8 mouse cellular contexts compared by ENCODE assay signal in genomic region chr2:5844873-5845631, GRCm38 (mm10). TPM values are rescaled to one million over a fixed set of nuclear protein-coding genes. Genes with fewer than 3 reads are reported as not detected.
DNase-seq lines count a peak whose midpoint lies in the region; ATAC-seq and TF ChIP-seq lines count a peak whose summit lies in the region.

Gene Nudt5 (plus strand): TSS chr2:5845019.
Gene Cdc123 (minus strand): TSS chr2:5845164.

- H3K27ac ChIP-seq in heart, embryonic 12.5 days (ENCODE audit: poor library complexity, severe bottlenecking): peak within 1 kb of the TSS; percentile 74
- peak within 1 kb of the TSS; percentile 93 for H3K27ac ChIP-seq in kidney, postnatal 0 days
- peak within 1 kb of the TSS; percentile 70 for H3K27ac ChIP-seq in liver, embryonic 11.5 days (ENCODE audit: low read depth, low read length)
- peak within 1 kb of the TSS; percentile 86 for H3K27ac ChIP-seq in stomach, embryonic 14.5 days (ENCODE audit: low read length)

- peak within 1 kb of the TSS; percentile 67 for H3K4me2 ChIP-seq in heart, embryonic 12.5 days
- peak within 1 kb of the TSS; percentile 57 for H3K4me2 ChIP-seq in kidney, postnatal 0 days (ENCODE audit: low read length)
- H3K4me2 ChIP-seq in liver, embryonic 11.5 days: peak within 1 kb of the TSS; percentile 82
- peak within 1 kb of the TSS; percentile 62 for H3K4me2 ChIP-seq in stomach, embryonic 14.5 days (replicated peaks; ENCODE audit: low read depth, low read length)

- WGBS in heart, embryonic 12.5 days: under 1% methylated on average over 53 of the region's 53 CpGs
- under 1% methylated on average over 53 of the region's 53 CpGs for WGBS in kidney, postnatal 0 days
- WGBS in liver, embryonic 11.5 days: under 1% methylated on average over 53 of the region's 53 CpGs
- under 1% methylated on average over 53 of the region's 53 CpGs for WGBS in stomach, embryonic 14.5 days

- H3K4me3 ChIP-seq in heart, embryonic 12.5 days: peak within 1 kb of the TSS; percentile 82
- peak within 1 kb of the TSS; percentile 70 for H3K4me3 ChIP-seq in kidney, postnatal 0 days (replicated peaks; ENCODE audit: low read depth, low read length)
- peak within 1 kb of the TSS; percentile 72 for H3K4me3 ChIP-seq in liver, embryonic 11.5 days (ENCODE audit: low read depth, low read length)
- H3K4me3 ChIP-seq in stomach, embryonic 14.5 days (ENCODE audit: low read depth, low read length): peak within 1 kb of the TSS; percentile 78

- no peaks in the 10 kb centered on the region for H3K9me3 ChIP-seq in heart, embryonic 12.5 days (replicated peaks)
- no peaks in the 10 kb centered on the region for H3K9me3 ChIP-seq in kidney, postnatal 0 days (replicated peaks; ENCODE audit: low read length)
- H3K9me3 ChIP-seq in liver, embryonic 11.5 days (ENCODE audit: control insufficient read depth, low read length): no peaks in the 10 kb centered on the region
- H3K9me3 ChIP-seq in stomach, embryonic 14.5 days (ENCODE audit: control insufficient read depth, low read depth, low read length): no peaks in the 10 kb centered on the region

- H3K4me1 ChIP-seq in heart, embryonic 12.5 days (replicated peaks): peaks cover 14% of the 10 kb centered on the region
- H3K4me1 ChIP-seq in kidney, postnatal 0 days (replicated peaks; ENCODE audit: insufficient read depth, low read length): no peaks in the 10 kb centered on the region
- H3K4me1 ChIP-seq in liver, embryonic 11.5 days (replicated peaks; ENCODE audit: control insufficient read depth, insufficient read depth, low read length): peaks cover 8% of the 10 kb centered on the region
- H3K4me1 ChIP-seq in stomach, embryonic 14.5 days (ENCODE audit: control insufficient read depth, insufficient read depth, low read length): no peaks in the 10 kb centered on the region

- H3K9ac ChIP-seq in heart, embryonic 12.5 days: peak within 1 kb of the TSS; percentile 75
- H3K9ac ChIP-seq in kidney, postnatal 0 days (ENCODE audit: low read depth, low read length): peak within 1 kb of the TSS; percentile 70
- H3K9ac ChIP-seq in liver, embryonic 11.5 days (ENCODE audit: low read depth, low read length): peak within 1 kb of the TSS; percentile 78
- peak within 1 kb of the TSS; percentile 85 for H3K9ac ChIP-seq in stomach, embryonic 14.5 days (replicated peaks; ENCODE audit: low read depth, low read length)

- peak; percentile 92 for DNase-seq in CD4-positive helper T cell, adult 2 months (ENCODE audit: low read depth, low spot score)
- DNase-seq in brain, embryonic 18.5 days (ENCODE audit: low read depth, low spot score): peak; percentile 93
- DNase-seq in kidney, postnatal 0 days (ENCODE audit: low spot score): peak; percentile 98
- peak; percentile 88 for DNase-seq in liver, embryonic 11.5 days (ENCODE audit: low spot score)
- DNase-seq in naive thymus-derived CD4-positive, alpha-beta T cell, adult 2 months (ENCODE audit: low read depth): peak; percentile 92

- no peaks in the 10 kb centered on the region for H3K27me3 ChIP-seq in heart, embryonic 12.5 days (replicated peaks)
- H3K27me3 ChIP-seq in kidney, postnatal 0 days (ENCODE audit: insufficient read depth, low read length): no peaks in the 10 kb centered on the region
- H3K27me3 ChIP-seq in liver, embryonic 11.5 days (replicated peaks; ENCODE audit: control insufficient read depth, insufficient read depth, low read length): no peaks in the 10 kb centered on the region
- H3K27me3 ChIP-seq in stomach, embryonic 14.5 days (ENCODE audit: control insufficient read depth, insufficient read depth, low read length): no peaks in the 10 kb centered on the region

- peak; percentile 76 for TF ChIP-seq CTCF in kidney, postnatal 0 days (IDR thresholded peaks at IDR 0.05; ENCODE audit: low read depth)

- ATAC-seq in erythroid progenitor cell, adult 5-6 weeks (replicated peaks; ENCODE audit: low FRiP score, poor library complexity, severe bottlenecking): peak; percentile 99
- peak; percentile 94 for ATAC-seq in heart, embryonic 12.5 days (ENCODE audit: insufficient number of reproducible peaks, low FRiP score)
- ATAC-seq in kidney, postnatal 0 days (replicated peaks; ENCODE audit: low FRiP score, low read depth): peak; percentile 96
- ATAC-seq in liver, embryonic 11.5 days (replicated peaks; ENCODE audit: low FRiP score): peak; percentile 93
- peak; percentile 93 for ATAC-seq in stomach, embryonic 14.5 days (ENCODE audit: insufficient number of reproducible peaks, insufficient read depth, low FRiP score, low read depth)

- H3K36me3 ChIP-seq in heart, embryonic 12.5 days: peaks cover 33% of the 10 kb centered on the region
- peaks cover 11% of the 10 kb centered on the region; the same call in 1 of the 2 replicates for H3K36me3 ChIP-seq in kidney, postnatal 0 days (ENCODE audit: insufficient read depth, low read length)
- H3K36me3 ChIP-seq in liver, embryonic 11.5 days (ENCODE audit: control insufficient read depth, insufficient read depth, low read length): peaks cover 20% of the 10 kb centered on the region
- H3K36me3 ChIP-seq in stomach, embryonic 14.5 days (ENCODE audit: control insufficient read depth, insufficient read depth, low read length): peaks cover 13% of the 10 kb centered on the region

RNA-seq across cellular contexts. Expression of gene Nudt5, which starts in this region (rescaled TPM):
- total RNA-seq in erythroid progenitor cell, adult 5-6 weeks (2015; ENCODE audit: low replicate concordance): 21.0 and 32.1 TPM in 2 replicates
- 26.5 and 42.9 TPM in 2 replicates for total RNA-seq in erythroid progenitor cell, adult 5-6 weeks (2017; ENCODE audit: low replicate concordance)
- 70.6 and 75.3 TPM in 2 replicates for polyA plus RNA-seq in heart, embryonic 12.5 days (2016; fragmentation: Nextera tagmentation; extraction: Ambion mirVana)
- polyA plus RNA-seq in kidney, postnatal 0 days (2015; fragmentation: Nextera tagmentation; extraction: Ambion mirVana): 40.8 and 46.6 TPM in 2 replicates
- polyA plus RNA-seq in liver, embryonic 11.5 days (2014; fragmentation: Nextera tagmentation; extraction: Ambion mirVana): 120 and 123 TPM in 2 replicates
- polyA plus RNA-seq in stomach, embryonic 14.5 days (2014; fragmentation: Nextera tagmentation; extraction: Ambion mirVana): 71.0 and 73.0 TPM in 2 replicates

RNA-seq across cellular contexts. Expression of gene Cdc123, which starts in this region (rescaled TPM):
- total RNA-seq in erythroid progenitor cell, adult 5-6 weeks (2015; ENCODE audit: low replicate concordance): 77.5 and 155 TPM in 2 replicates
- 20.9 and 74.2 TPM in 2 replicates for total RNA-seq in erythroid progenitor cell, adult 5-6 weeks (2017; ENCODE audit: low replicate concordance)
- 205 and 207 TPM in 2 replicates for polyA plus RNA-seq in heart, embryonic 12.5 days (2016; fragmentation: Nextera tagmentation; extraction: Ambion mirVana)
- 208 and 220 TPM in 2 replicates for polyA plus RNA-seq in kidney, postnatal 0 days (2015; fragmentation: Nextera tagmentation; extraction: Ambion mirVana)
- polyA plus RNA-seq in liver, embryonic 11.5 days (2014; fragmentation: Nextera tagmentation; extraction: Ambion mirVana): 278 and 298 TPM in 2 replicates
- 277 and 302 TPM in 2 replicates for polyA plus RNA-seq in stomach, embryonic 14.5 days (2014; fragmentation: Nextera tagmentation; extraction: Ambion mirVana)

Comparison
In these comparisons a context has a peak if more than half of its experiments do, and no peak if none do; other contexts are left out.
1. Peak in every context shown above with its lines: DNase-seq, ATAC-seq, H3K4me3 ChIP-seq and H3K27ac ChIP-seq.